In the genomic region with DNA sequence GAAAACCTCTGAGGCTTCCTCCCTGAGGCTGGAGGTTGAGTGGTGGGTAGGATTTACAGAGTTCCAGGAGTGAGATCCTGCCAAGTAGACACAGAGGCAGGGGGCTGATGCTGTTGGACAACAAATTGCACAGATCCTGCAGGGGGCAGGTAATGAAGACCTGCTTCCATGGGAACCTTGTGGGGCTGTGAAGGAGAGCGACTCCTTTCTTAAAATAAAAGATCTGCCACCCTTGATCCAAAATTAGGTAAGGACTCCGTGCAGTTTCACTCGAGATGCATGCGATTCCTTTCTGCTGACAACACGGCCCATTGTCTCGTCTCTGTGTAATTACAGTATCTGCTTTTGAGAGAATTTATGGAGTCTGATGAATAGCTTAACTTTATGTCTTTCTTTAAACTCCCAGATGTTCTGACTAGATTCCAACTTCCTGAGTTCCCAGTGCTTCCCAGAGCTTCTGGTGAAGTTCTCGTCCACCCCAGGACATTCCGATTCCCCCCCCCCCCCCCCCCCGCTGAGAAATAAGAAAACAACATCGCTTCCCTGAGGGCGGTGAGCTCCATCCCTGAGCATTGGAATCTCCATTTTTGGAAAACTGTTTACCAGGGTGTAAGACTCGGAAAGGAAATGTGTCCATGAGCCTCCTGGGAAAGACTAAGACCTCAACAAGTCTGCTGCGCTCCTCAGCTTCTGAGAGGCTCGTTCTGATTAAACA, we compare ENCODE assay signal across 12 mouse cellular contexts. TPM values are rescaled to one million over a fixed set of nuclear protein-coding genes. Genes with fewer than 3 reads are reported as not detected.
DNase-seq lines count a peak whose midpoint lies in the region; ATAC-seq and TF ChIP-seq lines count a peak whose summit lies in the region.
"Had no signal": no experiment of that assay in that cellular context is flagged by ENCODE, and none has a peak within 500 bp of the region (broad histone marks: within the 10 kb centered on the region; RNA-seq: fewer than 3 reads in every experiment).

No protein-coding gene starts in this region.

- peak overlapping the region; percentile 31 for H3K4me2 ChIP-seq in kidney, embryonic 16.5 days (replicated peaks; ENCODE audit: low read depth, low read length)
- peak overlapping the region; percentile 6; the same call in 1 of the 2 replicates for H3K4me2 ChIP-seq in intestine, postnatal 0 days (replicated peaks; ENCODE audit: low read depth)
- H3K4me2 ChIP-seq: hindbrain, embryonic 14.5 days had no signal

- no peak for ATAC-seq in kidney, embryonic 16.5 days (ENCODE audit: low FRiP score, low TSS enrichment)
- no peak for ATAC-seq in intestine, postnatal 0 days

- TF ChIP-seq CTCF in embryonic fibroblast, embryonic 13.5 days (IDR thresholded peaks at IDR 0.05; ENCODE audit: borderline replicate concordance, insufficient read depth, low read length), result no peak
- TF ChIP-seq CTCF in intestine, postnatal 0 days (IDR thresholded peaks at IDR 0.05; ENCODE audit: low read depth), result peak; percentile 21; the same call in 1 of the 2 replicates

- H3K27ac ChIP-seq in kidney, embryonic 16.5 days (ENCODE audit: low read length), result no peak overlapping the region
- peak overlapping the region; percentile 97 for H3K27ac ChIP-seq in embryonic fibroblast, embryonic 13.5 days (ENCODE audit: insufficient read depth, low read length)
- no peak overlapping the region for H3K27ac ChIP-seq in intestine, postnatal 0 days (ENCODE audit: low read depth, low read length)
- H3K27ac ChIP-seq: hindbrain, embryonic 14.5 days; macrophage had no signal

- no peaks in the 10 kb centered on the region for H3K9me3 ChIP-seq in kidney, embryonic 16.5 days (ENCODE audit: low read length)
- no peaks in the 10 kb centered on the region for H3K9me3 ChIP-seq in intestine, postnatal 0 days (ENCODE audit: control insufficient read depth)

- no peak overlapping the region for H3K9ac ChIP-seq in kidney, embryonic 16.5 days (replicated peaks; ENCODE audit: low read length)
- no peak overlapping the region for H3K9ac ChIP-seq in intestine, postnatal 0 days (ENCODE audit: low read depth, low read length)
- H3K9ac ChIP-seq: hindbrain, embryonic 14.5 days had no signal

- H3K4me3 ChIP-seq in kidney, embryonic 16.5 days (ENCODE audit: low read length), result peak overlapping the region; percentile 8; the same call in 1 of the 2 replicates
- H3K4me3 ChIP-seq in embryonic fibroblast, embryonic 13.5 days (ENCODE audit: insufficient read depth, low read length), result no peak overlapping the region
- H3K4me3 ChIP-seq in intestine, postnatal 0 days (ENCODE audit: low read depth, low read length), result no peak overlapping the region

- peaks cover 6% of the 10 kb centered on the region for H3K4me1 ChIP-seq in kidney, embryonic 16.5 days (ENCODE audit: insufficient read depth, low read length)
- H3K4me1 ChIP-seq in embryonic fibroblast, embryonic 13.5 days (ENCODE audit: control insufficient read depth, insufficient read depth, low read length), result peaks cover 18% of the 10 kb centered on the region
- H3K4me1 ChIP-seq in intestine, postnatal 0 days (replicated peaks; ENCODE audit: control insufficient read depth, insufficient read depth, low read length), result no peaks in the 10 kb centered on the region; the same call in 1 of the 2 replicates

- TF ChIP-seq POLR2A in embryonic fibroblast, embryonic 13.5 days (IDR thresholded peaks at IDR 0.05; ENCODE audit: low read depth, low read length), result no peak

- no peaks in the 10 kb centered on the region for H3K27me3 ChIP-seq in kidney, embryonic 16.5 days (ENCODE audit: insufficient read depth, low read length)
- no peaks in the 10 kb centered on the region for H3K27me3 ChIP-seq in intestine, postnatal 0 days (replicated peaks; ENCODE audit: control insufficient read depth, insufficient read depth, low read length)

- no peaks in the 10 kb centered on the region for H3K36me3 ChIP-seq in kidney, embryonic 16.5 days (ENCODE audit: insufficient read depth, low read length)
- no peaks in the 10 kb centered on the region for H3K36me3 ChIP-seq in intestine, postnatal 0 days (ENCODE audit: control insufficient read depth, insufficient read depth)

- no peak for DNase-seq in kidney, adult 8-10 months
- DNase-seq in brain, adult 2 months (ENCODE audit: low read depth, low spot score), result peak; percentile 43
- no peak for DNase-seq in ovary, postnatal 36 days (ENCODE audit: low spot score)
- DNase-seq in cerebellum, postnatal 4 days (ENCODE audit: low spot score in 2 of 2), result no peak
- DNase-seq in urinary bladder, postnatal 25 days (ENCODE audit: low spot score), result no peak
- DNase-seq: adrenal gland, postnatal 36 days; cerebellum, adult 9-11 months had no signal

- WGBS in kidney, embryonic 16.5 days, result 26% methylated on average over 13 of the region's 14 CpGs
- 31% methylated on average over 14 of the region's 14 CpGs for WGBS in intestine, postnatal 0 days

RNA-seq across cellular contexts. Expression of gene Plekhg3, which starts 52.2 kb away (rescaled TPM):
- polyA plus RNA-seq in kidney, embryonic 16.5 days (2015; fragmentation: Nextera tagmentation; extraction: Ambion mirVana), result 23.0 and 24.8 TPM in 2 replicates
- polyA plus RNA-seq in embryonic fibroblast, embryonic 13.5 days (2011; ENCODE audit: insufficient read length, low read depth, missing spikeins), result 21.8 and 25.1 TPM in 2 replicates
- polyA plus RNA-seq in intestine, postnatal 0 days (2015; fragmentation: Nextera tagmentation; extraction: Ambion mirVana), result 5.7 and 7.5 TPM in 2 replicates
